Mouse (Mus musculus) right cerebral cortex, adult 2 months (tissue): ENCODE results near the gene Lmo3.

Experiments used
- DNase-seq, 2 experiments: peaks; one replicate each; pipeline ENCODE4 v3.0.0; 2021 to 2022; ENCODE audit warnings: low spot score in 2 of 2

Lmo3 gene

GRCm38 (mm10) chr6:138581734-138582505, at the start of gene Lmo3:
Lmo3 (minus strand) TSS chr6:138581968.
- no peak for DNase-seq

GRCm38 (mm10) chr6:138620786-138621185, 39.0 kb upstream of the Lmo3 start:
- no peak for DNase-seq

- no peak for DNase-seq
These were observed 36.6 kb upstream of the Lmo3 start for GRCm38 (mm10) chr6:138618396-138618795.

GRCm38 (mm10) chr6:138597016-138597415, 15.2 kb upstream of the Lmo3 start:
- DNase-seq = no peak

- no peak for DNase-seq
These were observed 14.4 kb upstream of the Lmo3 start for GRCm38 (mm10) chr6:138595991-138596698.

GRCm38 (mm10) chr6:138583314-138583713, 1.5 kb upstream of the Lmo3 start:
- DNase-seq = no peak

- DNase-seq = no peak
These were observed 785 bp upstream of the Lmo3 start for GRCm38 (mm10) chr6:138582506-138583000.

- no peak for DNase-seq
These were observed 1.2 kb downstream of the Lmo3 start for GRCm38 (mm10) chr6:138580491-138581076.

- no peak for DNase-seq
These were observed 18.4 kb downstream of the Lmo3 start for GRCm38 (mm10) chr6:138563416-138563815.

GRCm38 (mm10) chr6:138552144-138552543, 29.6 kb downstream of the Lmo3 start:
- no peak for DNase-seq

GRCm38 (mm10) chr6:138534879-138535278, 46.9 kb downstream of the Lmo3 start:
- DNase-seq = no peak

GRCm38 (mm10) chr6:138506642-138507041, 75.1 kb downstream of the Lmo3 start:
- no peak for DNase-seq

- no peak for DNase-seq
These were observed 77.8 kb downstream of the Lmo3 start for GRCm38 (mm10) chr6:138503946-138504345.

GRCm38 (mm10) chr6:138482834-138483233, 98.9 kb downstream of the Lmo3 start:
- no peak for DNase-seq

GRCm38 (mm10) chr6:138477611-138478010, 104.2 kb downstream of the Lmo3 start:
- DNase-seq = peak; percentile 74 to 80

GRCm38 (mm10) chr6:138469204-138469603, 112.6 kb downstream of the Lmo3 start:
- no peak for DNase-seq

- DNase-seq = no peak
These were observed 137.2 kb downstream of the Lmo3 start for GRCm38 (mm10) chr6:138444515-138445048.

GRCm38 (mm10) chr6:138437351-138437750, 144.4 kb downstream of the Lmo3 start:
- no peak for DNase-seq

- no peak for DNase-seq
These were observed 145.0 kb downstream of the Lmo3 start for GRCm38 (mm10) chr6:138436813-138437212.

GRCm38 (mm10) chr6:138427394-138427793, 154.4 kb downstream of the Lmo3 start:
- no peak for DNase-seq

GRCm38 (mm10) chr6:138426894-138427293, 154.9 kb downstream of the Lmo3 start:
- DNase-seq = no peak

GRCm38 (mm10) chr6:138424514-138425225, 157.1 kb downstream of the Lmo3 start:
- no peak for DNase-seq
